Mouse (Mus musculus) liver, embryonic 12.5 days (tissue): Measurements from ENCODE around the gene Dbp. TPM values are rescaled to one million over a fixed set of nuclear protein-coding genes. Genes with fewer than 3 reads are reported as not detected.
"Not testable (repeated sequence)": the region's sequence is repeated elsewhere in the genome, so short reads cannot be mapped to it uniquely, and the experiment has no call there.

Experiments
- ATAC-seq: fragments of 200-750 bp; cut with Nextera tagmentation; 2 replicates; pipeline ENCODE4 v1.8.0; 2017; ENCODE audit warnings: moderate number of reproducible peaks, mild to moderate bottlenecking, moderate library complexity
- H3K27ac ChIP-seq: fragments of 300-500 bp; sonication (generic); 2 replicates; pipeline ENCODE4 v1.5.1; 2016; ENCODE audit warnings: mild to moderate bottlenecking
- H3K27me3 ChIP-seq: fragments of 300-500 bp; sonication (generic); replicated peaks from 2 replicates; pipeline ENCODE4 v1.6.1; 2016; ENCODE audit warnings: mild to moderate bottlenecking, moderate library complexity
- H3K36me3 ChIP-seq: fragments of 300-500 bp; sonication (generic); 2 replicates; pipeline ENCODE4 v1.6.1; 2016; ENCODE audit warnings: mild to moderate bottlenecking, moderate library complexity
- H3K4me1 ChIP-seq: fragments of 300-500 bp; sonication (generic); 2 replicates; pipeline ENCODE4 v1.6.1; 2016
- H3K4me2 ChIP-seq: fragments of 300-500 bp; sonication (generic); 2 replicates; pipeline ENCODE4 v1.6.1; 2016; ENCODE audit warnings: mild to moderate bottlenecking, moderate library complexity
- H3K4me3 ChIP-seq: fragments of 300-500 bp; sonication (generic); 2 replicates; pipeline ENCODE4 v1.5.1; 2016; ENCODE audit warnings: mild to moderate bottlenecking, moderate library complexity
- H3K9ac ChIP-seq: fragments of 300-500 bp; sonication (generic); 2 replicates; pipeline ENCODE4 v1.6.1; 2016; ENCODE audit warnings: mild to moderate bottlenecking, moderate library complexity
- H3K9me3 ChIP-seq: fragments of 300-500 bp; sonication (generic); replicated peaks from 2 replicates; pipeline ENCODE4 v1.6.1; 2016; ENCODE audit warnings: mild to moderate bottlenecking, moderate library complexity
- WGBS: fragments of 180-500 bp; shearing (Covaris S2); methylation state at CpG from one replicate; pipeline ENCODE4 v1.1.7; 2016; ENCODE audit not compliant: insufficient replicate concordance; 5-methylcytosine and 5-hydroxymethylcytosine counted together
- polyA plus RNA-seq: library from polyadenylated mRNA; unstranded; fragments of >200 nt; fragmentation: Nextera tagmentation; extraction: Ambion mirVana; gene quantifications from 2 replicates; pipeline ENCODE4 v1.2.1, GENCODE M21; 2016

Gene Dbp
- 1.1 and 1.8 TPM in 2 replicates for polyA plus RNA-seq

DNA sequence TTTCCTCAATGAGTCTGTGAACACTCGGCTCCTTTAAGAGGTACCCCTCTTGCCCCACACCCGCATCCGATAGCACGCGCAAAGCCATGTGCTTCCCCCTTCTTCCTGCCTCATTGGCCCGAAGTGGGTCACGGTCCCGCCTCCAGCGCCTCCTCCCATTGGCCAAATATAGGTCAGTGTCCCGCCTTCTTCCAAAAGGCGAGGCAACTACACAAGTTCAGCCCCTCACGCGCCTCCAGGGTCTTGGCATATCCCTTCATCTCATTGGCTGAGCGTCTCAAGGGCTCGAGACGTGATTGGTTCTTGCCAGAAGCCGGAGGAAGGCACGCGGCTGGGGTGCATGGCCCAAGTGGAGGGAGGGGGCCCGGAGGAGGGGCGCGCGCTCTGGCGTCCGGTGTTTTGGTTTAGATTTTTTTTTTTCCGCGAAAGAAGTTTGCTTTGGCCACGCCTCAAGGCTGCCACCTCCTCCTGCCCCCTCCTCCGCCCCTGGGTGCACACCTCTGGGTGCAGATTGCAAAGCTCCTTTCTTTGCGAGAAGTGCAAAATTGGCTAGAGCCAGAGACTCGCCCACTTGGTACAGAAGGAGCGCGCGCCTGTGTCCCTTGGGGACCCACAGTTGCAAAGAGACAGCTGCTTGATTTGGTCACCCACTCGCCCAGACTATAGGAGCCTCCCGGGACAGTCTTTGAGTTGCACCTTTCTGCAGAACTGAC is at the start of gene Dbp:
Gene Dbp, plus strand, starts transcription at position 359 of the 713 bp plus-strand sequence.
- Histone ChIP-seq H3K9me3 (no peaks in the 10 kb centered on the region), H3K9ac (peak within 1 kb of the TSS; percentile 81), H3K36me3 (peaks cover 7% of the 10 kb centered on the region), H3K4me2 (peak within 1 kb of the TSS; percentile 100), H3K27ac (peak within 1 kb of the TSS; percentile 73), H3K4me3 (peak within 1 kb of the TSS; percentile 71), H3K27me3 (peaks cover 37% of the 10 kb centered on the region), H3K4me1 (peaks cover 65% of the 10 kb centered on the region)
- WGBS: under 1% methylated on average over 36 of the region's 36 CpGs
- peak; percentile 82 for ATAC-seq

DNA sequence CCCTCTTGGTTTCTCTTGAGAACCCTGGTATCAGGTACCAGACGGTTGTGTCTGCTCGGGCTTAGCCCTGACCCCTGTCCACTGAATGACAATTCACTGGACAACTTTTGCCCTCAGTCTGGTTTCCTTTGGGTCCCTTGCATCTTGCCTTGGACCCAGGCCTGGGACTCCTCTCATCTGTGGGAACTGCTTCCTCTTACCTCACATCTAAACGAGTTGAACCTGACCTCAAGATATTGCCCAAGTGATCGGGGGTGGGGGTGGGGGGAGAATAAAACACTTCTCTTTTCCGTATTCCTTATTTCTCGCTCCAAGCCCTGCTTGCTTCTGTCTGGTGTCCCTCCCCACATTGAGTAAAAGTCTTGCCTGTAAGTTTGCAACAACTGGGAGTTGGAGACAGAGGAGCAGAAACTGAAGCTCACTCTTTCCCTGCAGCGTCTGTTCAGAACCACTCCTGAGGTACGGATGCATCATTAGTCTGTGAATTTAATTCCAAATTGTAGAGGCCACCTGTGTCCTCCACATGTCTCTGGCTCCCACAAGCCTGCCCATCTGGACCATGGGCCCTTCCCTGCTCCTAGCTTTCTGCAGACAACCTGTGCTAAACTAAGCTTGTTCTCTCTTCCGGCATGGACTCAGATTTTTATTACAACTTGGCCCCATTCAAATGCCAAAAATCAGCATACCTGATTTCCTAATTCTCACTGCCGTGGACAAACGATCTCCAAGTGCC is 44.0 kb upstream of the Dbp start:
- no peak overlapping the region for H3K9ac ChIP-seq
- 56% methylated on average over 11 of the region's 11 CpGs for WGBS
- H3K27me3 ChIP-seq: peaks cover 17% of the 10 kb centered on the region
- H3K4me2 ChIP-seq: no peak overlapping the region
- peaks cover 17% of the 10 kb centered on the region; the same call in 1 of the 2 replicates for H3K4me1 ChIP-seq
- no peak for ATAC-seq
- no peaks in the 10 kb centered on the region for H3K36me3 ChIP-seq
- no peak overlapping the region for H3K27ac ChIP-seq
- H3K9me3 ChIP-seq: no peaks in the 10 kb centered on the region
- H3K4me3 ChIP-seq: no peak overlapping the region

DNA sequence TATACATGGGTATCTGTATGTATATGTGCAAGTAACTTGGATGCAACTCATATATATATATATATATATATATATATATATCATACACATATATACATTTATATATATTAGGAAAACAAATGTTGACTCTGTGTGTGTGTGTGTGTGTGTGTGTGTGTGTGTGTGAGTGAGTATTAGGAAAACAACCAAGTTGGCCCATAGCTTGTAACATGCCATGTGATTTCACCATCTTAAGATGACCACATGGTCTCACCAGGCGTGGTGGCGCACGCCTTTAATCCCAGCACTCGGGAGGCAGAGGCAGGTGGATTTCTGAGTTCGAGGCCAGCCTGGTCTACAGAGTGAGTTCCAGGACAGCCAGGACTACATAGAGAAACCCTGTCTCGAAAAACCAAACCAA is 43.2 kb upstream of the Dbp start:
- 78% methylated on average over 6 of the region's 6 CpGs for WGBS
- not testable (repeated sequence) for H3K4me3 ChIP-seq, ATAC-seq, H3K27ac ChIP-seq, H3K36me3 ChIP-seq, H3K9me3 ChIP-seq, H3K9ac ChIP-seq, H3K4me2 ChIP-seq
- H3K4me1 ChIP-seq: peaks cover 18% of the 10 kb centered on the region; the same call in 1 of the 2 replicates
- H3K27me3 ChIP-seq: peaks cover 19% of the 10 kb centered on the region

DNA sequence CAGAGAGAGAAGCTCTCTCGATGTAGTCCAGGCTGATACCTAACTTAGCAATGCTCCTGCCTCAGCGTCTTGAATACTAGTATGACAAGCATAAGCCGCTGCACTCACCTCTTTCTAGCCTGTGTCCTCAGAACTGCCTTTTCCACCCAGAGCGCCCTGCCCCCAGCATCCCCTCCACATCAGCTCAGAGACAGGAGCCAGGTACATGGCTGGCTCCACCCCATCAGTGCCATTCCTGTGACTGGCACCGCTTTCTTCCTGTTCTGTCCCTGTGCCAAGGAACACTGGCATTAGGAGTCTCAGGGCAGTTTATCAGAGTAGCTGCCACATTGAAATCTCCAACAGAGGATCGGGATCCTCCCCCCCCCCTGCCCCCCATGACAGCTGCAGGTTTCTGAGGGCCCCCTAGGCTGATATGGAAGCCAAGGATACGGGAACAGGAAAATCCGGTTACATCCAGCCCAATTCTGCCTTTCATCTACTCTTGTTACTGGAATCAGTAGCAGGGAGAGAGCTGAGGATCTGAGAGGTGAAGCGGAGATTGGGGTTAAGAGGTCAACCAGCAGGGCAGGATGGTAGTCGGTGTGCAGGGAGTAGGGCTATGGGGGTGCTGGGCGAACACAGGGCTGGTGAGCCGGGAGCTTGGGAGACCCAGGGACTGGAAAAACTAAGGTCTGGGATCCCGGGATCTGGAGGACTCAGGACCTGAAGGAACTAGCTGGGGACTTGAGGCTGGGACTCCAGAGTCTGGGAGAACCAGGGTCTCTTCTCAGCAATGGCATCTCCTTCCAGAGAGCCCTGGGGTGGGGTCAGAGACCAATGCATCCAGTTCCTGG is 39.4 kb upstream of the Dbp start:
- Histone ChIP-seq H3K36me3 (no peaks in the 10 kb centered on the region), H3K27ac (no peak overlapping the region), H3K27me3 (peaks cover 19% of the 10 kb centered on the region), H3K4me1 (peaks cover 18% of the 10 kb centered on the region; the same call in 1 of the 2 replicates), H3K9ac (no peak overlapping the region; the same call in 1 of the 2 replicates), H3K4me3 (no peak overlapping the region), H3K9me3 (no peaks in the 10 kb centered on the region), H3K4me2 (no peak overlapping the region)
- 45% methylated on average over 13 of the region's 13 CpGs for WGBS
- no peak for ATAC-seq

DNA sequence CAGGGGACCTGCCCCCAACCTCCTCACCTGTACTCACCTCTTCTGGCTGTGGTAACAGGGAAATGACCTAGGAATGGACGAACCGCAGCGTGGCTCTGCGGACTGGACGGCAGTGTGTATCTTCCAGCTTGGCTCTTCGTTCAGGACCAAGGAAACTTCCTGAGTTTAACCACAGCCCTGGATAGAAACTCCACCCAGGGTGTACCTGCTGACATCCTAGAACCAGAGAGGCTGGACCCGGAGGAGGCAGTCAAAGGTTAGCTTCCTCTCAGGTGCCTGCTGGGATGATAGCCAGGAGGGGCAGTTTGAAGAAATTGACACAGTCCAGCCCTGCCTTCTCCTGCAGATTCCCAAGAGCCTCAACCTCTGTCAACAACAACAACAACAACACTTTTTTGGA is 38.7 kb upstream of the Dbp start, which contains the start of gene Fut2:
Gene Fut2, minus strand, starts transcription at position 234 of the 400 bp plus-strand sequence.
- Histone ChIP-seq H3K9ac (no peak within 1 kb of the TSS; the same call in 1 of the 2 replicates), H3K9me3 (no peaks in the 10 kb centered on the region), H3K4me3 (no peak within 1 kb of the TSS), H3K27me3 (peaks cover 19% of the 10 kb centered on the region), H3K27ac (no peak within 1 kb of the TSS), H3K36me3 (no peaks in the 10 kb centered on the region), H3K4me1 (peaks cover 18% of the 10 kb centered on the region; the same call in 1 of the 2 replicates), H3K4me2 (no peak within 1 kb of the TSS)
- WGBS: 67% methylated on average over 7 of the region's 7 CpGs
- no peak for ATAC-seq

DNA sequence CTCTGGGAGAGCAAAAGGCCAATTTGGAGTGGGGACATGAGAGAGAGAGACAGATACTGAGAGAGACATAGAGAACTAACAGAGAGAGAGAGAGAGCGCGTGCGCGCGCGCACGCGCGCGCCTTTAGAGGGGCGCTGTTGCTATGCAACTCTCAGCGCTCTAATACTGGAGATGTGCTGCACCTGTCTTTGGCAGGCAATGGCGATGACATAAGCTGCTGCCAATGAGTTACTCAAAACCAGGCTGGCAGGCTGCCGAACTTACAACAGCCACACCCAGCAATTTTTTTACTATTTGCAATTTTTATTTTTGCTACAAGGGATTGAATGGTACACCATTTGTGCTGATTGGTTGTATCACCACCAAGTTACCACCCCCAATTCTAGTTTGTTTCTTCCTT is 37.1 kb upstream of the Dbp start:
- H3K9ac ChIP-seq: no peak overlapping the region
- no peak overlapping the region for H3K4me3 ChIP-seq
- no peaks in the 10 kb centered on the region for H3K36me3 ChIP-seq
- H3K9me3 ChIP-seq: no peaks in the 10 kb centered on the region
- no peak overlapping the region for H3K27ac ChIP-seq
- no peak for ATAC-seq
- WGBS: 78% methylated on average over 14 of the region's 14 CpGs
- H3K27me3 ChIP-seq: peaks cover 22% of the 10 kb centered on the region
- H3K4me2 ChIP-seq: no peak overlapping the region
- peaks cover 18% of the 10 kb centered on the region; the same call in 1 of the 2 replicates for H3K4me1 ChIP-seq

DNA sequence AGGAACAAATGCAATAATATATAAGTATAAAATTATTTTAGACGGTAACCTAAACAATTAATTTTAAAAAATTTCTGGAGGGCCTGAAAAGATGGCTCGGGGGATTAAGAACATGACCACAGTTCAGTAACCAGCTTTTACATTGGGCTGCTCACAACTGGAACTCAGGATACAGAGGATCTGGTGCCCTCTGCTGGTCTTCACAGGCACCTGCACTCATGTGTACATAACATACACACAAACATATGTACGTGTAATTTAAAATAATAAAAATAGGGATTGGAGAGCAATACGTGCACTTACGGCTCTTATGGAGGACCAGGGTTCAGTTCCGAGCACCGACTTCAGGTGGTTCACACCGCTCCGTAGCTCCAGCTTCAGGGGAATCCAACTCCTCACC is 36.0 kb upstream of the Dbp start:
- Histone ChIP-seq H3K9me3 (no peaks in the 10 kb centered on the region), H3K4me1 (peaks cover 18% of the 10 kb centered on the region; the same call in 1 of the 2 replicates), H3K4me3 (no peak overlapping the region), H3K36me3 (no peaks in the 10 kb centered on the region), H3K4me2 (no peak overlapping the region), H3K27ac (no peak overlapping the region), H3K27me3 (peaks cover 19% of the 10 kb centered on the region), H3K9ac (no peak overlapping the region)
- no peak for ATAC-seq
- WGBS: 82% methylated on average over 9 of the region's 9 CpGs

DNA sequence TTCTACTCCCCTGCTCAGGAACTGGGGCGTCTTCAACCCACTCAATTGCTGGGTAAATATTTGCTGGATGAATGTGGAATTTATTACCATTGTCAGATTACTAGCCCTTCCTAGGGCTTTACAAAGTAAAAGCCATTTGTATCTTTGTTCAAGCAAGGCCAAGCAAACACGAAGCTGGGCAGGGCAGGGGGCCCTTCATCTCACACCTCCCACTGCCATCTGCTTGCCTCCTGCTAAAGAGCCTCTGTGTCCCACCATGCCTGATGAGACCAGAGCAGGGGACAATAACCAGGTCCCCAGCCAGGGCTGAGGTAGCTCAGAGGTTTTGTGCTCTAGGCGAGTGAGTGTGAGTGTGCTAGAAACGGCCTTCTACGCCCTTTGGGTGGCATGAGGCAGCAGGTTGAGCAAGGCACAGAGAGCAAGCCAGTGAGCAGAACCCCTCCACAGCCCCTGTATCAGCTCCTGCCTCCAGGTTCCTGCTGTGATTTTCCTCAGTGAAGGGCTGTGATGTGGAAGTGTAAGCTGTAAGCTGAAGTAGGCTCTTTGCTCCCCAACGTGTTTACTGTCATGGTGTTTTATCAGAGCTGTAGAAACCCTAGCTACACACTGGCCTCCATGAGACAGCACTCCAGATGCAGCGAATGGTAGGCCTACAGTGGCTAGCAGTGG is 27.1 kb upstream of the Dbp start:
- H3K4me2 ChIP-seq: no peak overlapping the region
- H3K27ac ChIP-seq: no peak overlapping the region
- H3K27me3 ChIP-seq: 0 out of 2 replicates have a peak, but pooled peaks cover 7% of the 10 kb centered on the region
- 62% methylated on average over 7 of the region's 7 CpGs for WGBS
- H3K4me1 ChIP-seq: peaks cover 20% of the 10 kb centered on the region
- no peaks in the 10 kb centered on the region for H3K9me3 ChIP-seq
- no peaks in the 10 kb centered on the region for H3K36me3 ChIP-seq
- H3K4me3 ChIP-seq: no peak overlapping the region
- H3K9ac ChIP-seq: no peak overlapping the region
- ATAC-seq: no peak

DNA sequence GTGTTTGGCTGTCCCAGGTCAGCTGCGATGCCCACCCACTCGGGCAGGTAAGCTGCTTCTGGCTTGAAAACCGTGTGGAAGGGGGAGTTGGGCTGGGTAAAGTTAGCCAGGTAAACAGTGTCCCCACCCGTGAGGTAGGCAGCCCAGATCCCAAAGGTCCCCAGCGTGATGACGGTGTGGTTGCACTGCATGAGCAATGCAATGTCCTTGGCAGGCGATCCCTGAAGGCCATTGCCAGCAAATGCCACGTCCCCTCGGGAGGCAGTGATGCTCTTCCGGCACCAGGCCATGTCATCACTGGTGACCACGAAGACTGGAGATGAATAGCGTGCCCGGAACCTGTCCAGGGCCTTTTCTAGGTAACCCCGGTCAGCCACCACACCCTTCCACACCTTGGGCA is 26.4 kb upstream of the Dbp start:
- no peak for ATAC-seq
- Histone ChIP-seq H3K9me3 (no peaks in the 10 kb centered on the region), H3K36me3 (no peaks in the 10 kb centered on the region), H3K4me2 (no peak overlapping the region), H3K9ac (no peak overlapping the region), H3K27me3 (peaks cover 7% of the 10 kb centered on the region; the same call in 1 of the 2 replicates), H3K4me1 (peaks cover 20% of the 10 kb centered on the region), H3K27ac (no peak overlapping the region), H3K4me3 (no peak overlapping the region)
- WGBS: 86% methylated on average over 14 of the region's 14 CpGs

DNA sequence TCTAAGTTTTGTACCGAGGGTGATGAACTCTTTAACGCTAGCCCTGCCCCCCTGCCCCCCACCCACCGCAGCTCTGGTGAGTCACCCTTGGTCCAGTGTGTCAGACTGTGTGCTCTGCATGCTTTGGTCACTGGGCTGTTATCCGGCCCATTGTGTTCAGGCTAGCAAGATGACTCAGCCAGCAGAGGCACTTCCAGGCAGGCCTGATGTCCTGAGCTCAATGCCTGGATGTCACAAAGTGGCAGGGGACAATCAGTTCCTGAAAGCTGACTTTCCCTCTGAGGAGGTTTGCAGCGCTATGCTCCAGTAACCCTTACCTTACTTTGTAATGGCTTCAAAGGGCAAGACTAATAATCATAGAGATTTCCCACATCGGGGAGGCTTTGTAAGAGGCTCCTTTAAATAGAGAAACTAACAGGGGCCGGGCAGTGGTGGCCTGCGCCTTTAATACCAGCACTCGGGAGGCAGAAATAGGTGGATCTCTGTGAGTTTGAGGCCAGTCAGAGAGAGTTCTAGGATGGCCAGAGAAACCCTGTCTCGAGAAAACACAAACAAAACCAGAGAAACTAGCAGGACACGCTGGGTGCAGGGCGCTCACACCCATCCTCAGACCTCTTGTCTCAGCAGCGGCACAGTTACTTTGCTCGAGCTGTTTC is 24.8 kb upstream of the Dbp start:
- no peaks in the 10 kb centered on the region for H3K9me3 ChIP-seq
- H3K4me2 ChIP-seq: no peak overlapping the region
- H3K36me3 ChIP-seq: no peaks in the 10 kb centered on the region
- 55% methylated on average over 14 of the region's 14 CpGs for WGBS
- H3K4me3 ChIP-seq: no peak overlapping the region
- H3K27me3 ChIP-seq: peaks cover 13% of the 10 kb centered on the region
- ATAC-seq: 0 out of 2 replicates have a peak, but pooled peaks have one; percentile 24
- H3K4me1 ChIP-seq: peaks cover 20% of the 10 kb centered on the region
- H3K27ac ChIP-seq: no peak overlapping the region
- H3K9ac ChIP-seq: no peak overlapping the region
